Mouse (Mus musculus) mesoderm, embryonic 11.5 days (tissue): Measurements from ENCODE around the gene Slc17a6.
"Not testable (repeated sequence)": the region's sequence is repeated elsewhere in the genome, so short reads cannot be mapped to it uniquely, and the experiment has no call there.

Source experiments
- DNase-seq: peaks from one replicate; pipeline ENCODE4 v3.0.0-alpha.2; 2012; ENCODE audit warnings: low read depth, low spot score

Gene Slc17a6

GRCm38 (mm10) chr7:51693539-51694217 is 71.9 kb downstream of the Slc17a6 start:
- peak; percentile 15 for DNase-seq

DNA sequence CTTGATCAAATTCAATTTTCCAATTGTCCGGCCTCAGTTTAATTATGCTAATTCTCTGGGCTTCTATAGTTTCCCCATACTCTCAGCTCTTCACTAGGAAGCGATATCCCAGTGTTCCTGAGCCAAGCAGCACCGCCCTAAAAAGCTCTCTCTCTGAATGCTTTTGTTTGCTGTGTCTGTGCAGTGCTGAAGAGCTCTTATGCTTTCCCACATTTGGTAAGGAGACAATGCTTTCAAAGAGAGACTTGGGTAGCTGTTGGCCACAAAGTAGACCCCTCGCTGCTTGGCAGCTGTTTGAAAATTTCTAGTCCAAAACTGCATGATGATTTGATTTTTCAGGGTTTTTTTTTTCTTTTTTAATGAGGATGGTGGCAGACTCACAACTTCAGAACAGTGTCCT is 72.6 kb downstream of the Slc17a6 start:
- no peak for DNase-seq

GRCm38 (mm10) chr7:51709508-51709907 is 87.7 kb downstream of the Slc17a6 start:
- no peak for DNase-seq

DNA sequence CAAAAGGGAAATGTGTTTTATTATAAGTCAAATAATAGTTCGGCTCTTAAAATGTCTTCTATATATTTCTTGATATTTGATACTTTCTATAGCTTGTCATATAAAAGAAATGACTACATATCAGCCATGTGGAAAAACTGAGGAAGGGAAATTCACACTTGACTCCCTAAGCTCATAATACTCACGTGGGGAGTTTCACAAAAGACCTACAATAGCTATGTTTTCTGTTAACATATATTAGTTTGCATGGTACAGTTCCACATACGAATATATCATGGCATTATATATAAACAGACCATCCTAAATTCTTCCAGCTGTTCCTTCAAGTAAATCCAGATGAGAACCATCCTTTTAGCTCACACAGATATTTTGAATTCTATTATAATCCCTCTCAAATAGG is 88.5 kb downstream of the Slc17a6 start:
- DNase-seq, result not testable (repeated sequence)

GRCm38 (mm10) chr7:51715771-51716170 is 94.0 kb downstream of the Slc17a6 start:
- DNase-seq, result no peak
